Mouse (Mus musculus) myocyte (in vitro differentiated cells): Measurements from ENCODE around the gene BC107364. TPM values are rescaled to one million over a fixed set of nuclear protein-coding genes. Genes with fewer than 3 reads are reported as not detected.
"Not testable (repeated sequence)": the region's sequence is repeated elsewhere in the genome, so short reads cannot be mapped to it uniquely, and the experiment has no call there.

ENCODE experiments used
- H3K27me3 ChIP-seq: one replicate; pipeline ENCODE4 v1.6.1; 2011; ENCODE audit not compliant: control insufficient read depth, insufficient read depth, insufficient read length
- H3K36me3 ChIP-seq: one replicate; pipeline ENCODE4 v1.6.1; 2011; ENCODE audit not compliant: control insufficient read depth, insufficient read depth
- H3K4me2 ChIP-seq: one replicate; pipeline ENCODE4 v1.6.1; 2011; ENCODE audit warnings: low read depth, control low read depth
- H3K4me3 ChIP-seq: one replicate; pipeline ENCODE4 v1.5.1; 2011; ENCODE audit warnings: mild to moderate bottlenecking, control low read depth, moderate library complexity
- H3K79me2 ChIP-seq: one replicate; pipeline ENCODE4 v1.6.1; 2011; ENCODE audit not compliant: control insufficient read depth, insufficient read depth
- H3ac ChIP-seq: one replicate; pipeline ENCODE4 v1.6.1; 2011; ENCODE audit not compliant: control insufficient read depth, insufficient read length
- CEBPB ChIP-seq: IDR thresholded peaks from 2 replicates; pipeline ENCODE4 v1.6.1; 2011; ENCODE audit warnings: mild to moderate bottlenecking, moderate library complexity; ENCODE audit not compliant: poor library complexity, insufficient read depth, severe bottlenecking
- E2F4 ChIP-seq: IDR thresholded peaks from one replicate; pipeline ENCODE4 v1.6.1; 2011; ENCODE audit warnings: mild to moderate bottlenecking, control low read depth, moderate library complexity; ENCODE audit not compliant: insufficient read depth
- MAX ChIP-seq: IDR thresholded peaks from one replicate; pipeline ENCODE4 v1.6.1; 2011; ENCODE audit warnings: low read depth, mild to moderate bottlenecking, control low read depth
- MYOD1 ChIP-seq, 3 experiments: IDR thresholded peaks; one replicate each; pipeline ENCODE4 v1.6.1; 2011; ENCODE audit warnings: control low read depth in 2 of 3, low read depth in 2 of 3, mild to moderate bottlenecking in 2 of 3, moderate library complexity in 1 of 3; ENCODE audit not compliant: insufficient read length in 2 of 3, control insufficient read depth in 1 of 3
- MYOG ChIP-seq, 3 experiments: IDR thresholded peaks; one replicate each; pipeline ENCODE4 v1.6.1; 2011; ENCODE audit warnings: control low read depth in 2 of 3, low read depth in 2 of 3, mild to moderate bottlenecking in 2 of 3; ENCODE audit not compliant: insufficient read length in 2 of 3, control insufficient read depth in 1 of 3, insufficient read depth in 1 of 3
- POLR2A ChIP-seq: IDR thresholded peaks from one replicate; pipeline ENCODE4 v1.6.1; 2011; ENCODE audit warnings: low read depth, mild to moderate bottlenecking, control low read depth, moderate library complexity; ENCODE audit not compliant: insufficient read length
- POLR2AphosphoS2 ChIP-seq: IDR thresholded peaks from one replicate; pipeline ENCODE4 v1.6.1; 2011; ENCODE audit warnings: low read depth, control low read depth; ENCODE audit not compliant: insufficient read length
- REST ChIP-seq: IDR thresholded peaks from one replicate; pipeline ENCODE4 v1.6.1; 2011; ENCODE audit warnings: mild to moderate bottlenecking, control low read depth, moderate library complexity; ENCODE audit not compliant: insufficient read depth, insufficient read length
- SRF ChIP-seq: IDR thresholded peaks from one replicate; pipeline ENCODE4 v1.6.1; 2011; ENCODE audit warnings: low read depth; ENCODE audit not compliant: control insufficient read depth, insufficient read length
- TCF12 ChIP-seq: IDR thresholded peaks from one replicate; pipeline ENCODE4 v1.6.1; 2011; ENCODE audit warnings: mild to moderate bottlenecking, control low read depth; ENCODE audit not compliant: poor library complexity, insufficient read depth, severe bottlenecking
- TCF3 ChIP-seq: IDR thresholded peaks from one replicate; pipeline ENCODE4 v1.6.1; 2011; ENCODE audit warnings: low read depth, control low read depth; ENCODE audit not compliant: insufficient read length
- USF1 ChIP-seq: IDR thresholded peaks from one replicate; pipeline ENCODE4 v1.6.1; 2011; ENCODE audit warnings: low read depth, mild to moderate bottlenecking, control low read depth, moderate library complexity
- polyA plus RNA-seq: library from polyadenylated mRNA; unstranded; fragments of >200 nt; fragmentation: generic; extraction: Trizol; gene quantifications from one replicate; pipeline ENCODE4 v1.2.1, GENCODE M21; 2012; ENCODE audit warnings: missing spikeins

Gene BC107364
- polyA plus RNA-seq, 1 experiment, result not detected

DNA sequence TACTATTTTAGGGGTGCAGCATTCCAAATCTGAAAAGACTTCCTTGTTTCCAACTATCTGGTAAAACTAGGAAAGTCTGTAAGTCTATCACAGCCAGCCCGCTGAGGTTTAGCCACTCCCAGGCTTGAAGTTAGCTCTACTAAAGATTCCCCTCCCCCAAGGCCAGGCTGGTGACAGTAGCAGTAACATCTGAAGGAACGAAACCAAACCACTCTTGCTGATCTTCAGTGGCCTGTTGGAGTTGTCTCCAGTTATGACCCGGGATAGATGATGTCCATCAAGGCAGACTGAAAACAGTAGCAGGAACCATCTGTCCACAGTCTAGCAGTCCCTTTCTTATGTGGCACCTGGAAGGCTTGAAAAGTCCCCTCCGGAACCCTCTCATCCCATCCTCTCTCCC lies 24.8 kb downstream of the BC107364 start:
- no peaks in the 10 kb centered on the region for H3K27me3 ChIP-seq
- no peak overlapping the region for H3ac ChIP-seq
- H3K4me3 ChIP-seq, result peak overlapping the region; percentile 12
- no peak for TF ChIP-seq MYOG (IDR thresholded peaks at IDR 0.05; ENCODE audit: control insufficient read depth in 1 of 3, insufficient read depth in 1 of 3, insufficient read length in 2 of 3, low read depth in 2 of 3)
- TF ChIP-seq POLR2A, result no peak
- H3K4me2 ChIP-seq, result peak overlapping the region; percentile 63
- no peaks in the 10 kb centered on the region for H3K36me3 ChIP-seq
- no peaks in the 10 kb centered on the region for H3K79me2 ChIP-seq

DNA sequence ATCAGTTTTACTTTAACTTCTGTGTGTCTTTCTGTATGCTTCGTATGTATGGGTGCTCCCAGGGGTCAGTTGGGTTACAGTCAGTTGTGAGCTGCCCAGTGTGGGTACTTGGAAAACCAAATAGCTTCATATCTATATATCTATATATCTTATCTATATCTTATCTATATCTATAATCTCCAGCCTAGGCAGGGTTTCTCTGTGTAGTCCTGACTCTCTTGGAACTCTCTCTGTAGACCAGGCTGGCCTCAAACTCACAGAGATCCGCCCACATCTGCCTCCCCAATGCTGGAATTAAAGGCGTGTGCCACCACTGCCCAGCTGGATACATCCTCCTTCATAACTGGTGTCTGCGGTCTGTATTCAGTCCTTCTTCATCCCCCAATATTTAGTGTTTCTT lies 25.8 kb downstream of the BC107364 start:
- Histone ChIP-seq H3K4me3 (no peak overlapping the region), H3K4me2 (no peak overlapping the region), H3K27me3 (no peaks in the 10 kb centered on the region), H3K36me3 (no peaks in the 10 kb centered on the region), H3ac (no peak overlapping the region), H3K79me2 (no peaks in the 10 kb centered on the region)
- TF ChIP-seq E2F4 (no peak), USF1 (no peak), REST (no peak), POLR2AphosphoS2 (no peak), MAX (no peak), MYOD1 (IDR thresholded peaks at IDR 0.05; ENCODE audit: control insufficient read depth in 1 of 3, insufficient read length in 2 of 3, low read depth in 2 of 3) (no peak), CEBPB (no peak), SRF (no peak), TCF3 (no peak), TCF12 (no peak), POLR2A (no peak), MYOG (IDR thresholded peaks at IDR 0.05; ENCODE audit: control insufficient read depth in 1 of 3, insufficient read depth in 1 of 3, insufficient read length in 2 of 3, low read depth in 2 of 3) (no peak)

GRCm38 (mm10) chr3:96424447-96424846 lies 27.7 kb downstream of the BC107364 start:
- H3K4me2 ChIP-seq, H3ac ChIP-seq, H3K36me3 ChIP-seq, H3K79me2 ChIP-seq, H3K27me3 ChIP-seq, H3K4me3 ChIP-seq: not testable (repeated sequence)

GRCm38 (mm10) chr3:96423889-96424288 lies 28.2 kb downstream of the BC107364 start:
- Histone ChIP-seq H3K79me2 (no peaks in the 10 kb centered on the region), H3K27me3 (no peaks in the 10 kb centered on the region), H3K4me2 (no peak overlapping the region), H3K4me3 (no peak overlapping the region), H3ac (no peak overlapping the region), H3K36me3 (no peaks in the 10 kb centered on the region)
- no peak for TF ChIP-seq TCF12
- no peak for TF ChIP-seq TCF3
- no peak for TF ChIP-seq MAX
- TF ChIP-seq CEBPB, result no peak
- TF ChIP-seq MYOD1 (IDR thresholded peaks at IDR 0.05; ENCODE audit: control insufficient read depth in 1 of 3, insufficient read length in 2 of 3, low read depth in 2 of 3), result no peak
- no peak for TF ChIP-seq MYOG (IDR thresholded peaks at IDR 0.05; ENCODE audit: control insufficient read depth in 1 of 3, insufficient read depth in 1 of 3, insufficient read length in 2 of 3, low read depth in 2 of 3)
- no peak for TF ChIP-seq E2F4
- TF ChIP-seq POLR2A, result no peak
- TF ChIP-seq SRF, result no peak
- TF ChIP-seq REST, result no peak
- TF ChIP-seq USF1, result no peak
- no peak for TF ChIP-seq POLR2AphosphoS2

- Histone ChIP-seq H3K4me2 (no peak overlapping the region), H3K79me2 (no peaks in the 10 kb centered on the region), H3K36me3 (no peaks in the 10 kb centered on the region), H3K27me3 (no peaks in the 10 kb centered on the region), H3K4me3 (no peak overlapping the region), H3ac (no peak overlapping the region)
- TF ChIP-seq TCF12, result no peak
- no peak for TF ChIP-seq E2F4
- no peak for TF ChIP-seq CEBPB
- no peak for TF ChIP-seq POLR2AphosphoS2
- no peak for TF ChIP-seq MYOG (IDR thresholded peaks at IDR 0.05; ENCODE audit: control insufficient read depth in 1 of 3, insufficient read depth in 1 of 3, insufficient read length in 2 of 3, low read depth in 2 of 3)
- TF ChIP-seq POLR2A, result no peak
- TF ChIP-seq TCF3, result no peak
- TF ChIP-seq USF1, result no peak
These were observed 31.3 kb downstream of the BC107364 start for GRCm38 (mm10) chr3:96420796-96421195.

GRCm38 (mm10) chr3:96418902-96419301 lies 33.2 kb downstream of the BC107364 start:
- H3K4me3 ChIP-seq, H3K4me2 ChIP-seq, H3ac ChIP-seq, H3K79me2 ChIP-seq, H3K27me3 ChIP-seq, H3K36me3 ChIP-seq: not testable (repeated sequence)
